Mouse (Mus musculus) heart, embryonic 10.5 days (tissue): ENCODE measurements around the gene Atg9a. TPM values are rescaled to one million over a fixed set of nuclear protein-coding genes. Genes with fewer than 3 reads are reported as not detected.
A peak's percentile ranks its signal among the peaks of the same experiment; 100 is the strongest.

Experiments used
- DNase-seq: peaks from one replicate; pipeline ENCODE4 v3.0.0-alpha.2; 2017; ENCODE audit warnings: low spot score
- H3K27ac ChIP-seq: fragments of 300-500 bp; sonication (generic); 2 replicates; pipeline ENCODE4 v1.5.1; 2016; ENCODE audit warnings: mild to moderate bottlenecking
- H3K27me3 ChIP-seq: fragments of 300-500 bp; sonication (generic); 2 replicates; pipeline ENCODE4 v1.6.1; 2016; ENCODE audit warnings: mild to moderate bottlenecking; ENCODE audit not compliant: poor library complexity, insufficient read depth, severe bottlenecking
- H3K36me3 ChIP-seq: fragments of 300-500 bp; sonication (generic); 2 replicates; pipeline ENCODE4 v1.6.1; 2016; ENCODE audit warnings: mild to moderate bottlenecking, moderate library complexity
- H3K4me1 ChIP-seq: fragments of 300-500 bp; sonication (generic); 2 replicates; pipeline ENCODE4 v1.6.1; 2016; ENCODE audit warnings: mild to moderate bottlenecking
- H3K4me3 ChIP-seq: fragments of 300-500 bp; sonication (generic); 2 replicates; pipeline ENCODE4 v1.5.1; 2016; ENCODE audit warnings: mild to moderate bottlenecking, moderate library complexity
- H3K9me3 ChIP-seq: fragments of 300-500 bp; sonication (generic); 2 replicates; pipeline ENCODE4 v1.6.1; 2016; ENCODE audit warnings: mild to moderate bottlenecking, moderate library complexity
- WGBS: fragments of 180-500 bp; shearing (Covaris S2); methylation state at CpG from one replicate; pipeline ENCODE4 v1.1.7; 2016; 5-methylcytosine and 5-hydroxymethylcytosine counted together
- polyA plus RNA-seq: library from polyadenylated mRNA; unstranded; fragments of >200 nt; fragmentation: Nextera tagmentation; extraction: Ambion mirVana; gene quantifications from 2 replicates; pipeline ENCODE4 v1.2.1, GENCODE M21; 2016

The Atg9a gene
- polyA plus RNA-seq, 1 experiment from 2014 or later = 27.5 TPM

DNA sequence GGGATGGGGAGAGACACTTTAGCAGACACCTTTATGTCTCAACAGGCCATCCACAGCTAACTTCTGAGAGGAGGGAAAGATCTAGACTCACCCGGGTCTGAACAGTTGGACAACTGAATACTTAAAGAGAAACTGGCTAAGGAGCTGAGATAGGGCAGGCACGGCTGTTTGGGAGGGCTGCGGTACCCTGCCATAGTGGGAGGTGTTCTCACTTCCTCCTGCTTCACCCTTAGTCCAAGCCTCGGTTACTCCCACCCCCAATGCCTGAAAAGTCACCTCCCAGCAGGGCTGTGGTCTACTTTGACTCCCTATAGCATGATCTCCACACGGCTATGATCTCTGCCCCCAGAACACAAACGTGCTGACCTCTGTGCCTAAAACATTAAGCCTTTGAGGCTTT, 31.5 kb upstream of the Atg9a start:
- H3K36me3 ChIP-seq = no peaks in the 10 kb centered on the region
- no peak overlapping the region for H3K27ac ChIP-seq
- peaks cover 34% of the 10 kb centered on the region for H3K27me3 ChIP-seq
- peaks cover 32% of the 10 kb centered on the region for H3K4me1 ChIP-seq
- H3K9me3 ChIP-seq = no peaks in the 10 kb centered on the region
- no peak for DNase-seq
- H3K4me3 ChIP-seq = no peak overlapping the region
- 61% methylated on average over 6 of the region's 6 CpGs for WGBS

DNA sequence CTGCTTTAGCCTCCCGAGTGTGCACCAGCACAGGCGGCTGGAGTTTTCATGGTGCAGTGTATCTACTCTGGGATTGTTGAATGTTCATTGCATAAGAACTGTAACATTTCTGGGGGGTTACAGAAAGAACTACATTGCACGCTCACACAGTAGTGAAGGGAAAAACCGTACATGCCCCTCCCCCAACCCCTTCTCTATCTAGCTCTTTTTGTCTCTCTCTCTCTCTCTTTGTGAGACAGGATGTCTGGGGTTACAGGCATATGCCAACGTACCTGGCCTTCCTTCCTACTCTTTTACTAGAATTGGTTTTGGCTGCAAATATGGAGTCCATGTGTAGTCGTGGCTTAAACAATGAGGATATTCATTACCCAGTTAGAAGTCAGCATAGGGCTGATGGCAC, 30.9 kb upstream of the Atg9a start:
- no peak for DNase-seq
- H3K27me3 ChIP-seq = peaks cover 40% of the 10 kb centered on the region
- H3K4me1 ChIP-seq = peaks cover 38% of the 10 kb centered on the region
- no peak overlapping the region for H3K27ac ChIP-seq
- WGBS = 74% methylated on average over 6 of the region's 6 CpGs
- H3K4me3 ChIP-seq = no peak overlapping the region
- H3K36me3 ChIP-seq = no peaks in the 10 kb centered on the region
- no peaks in the 10 kb centered on the region for H3K9me3 ChIP-seq

- H3K27me3 ChIP-seq = peaks cover 54% of the 10 kb centered on the region
- no peak overlapping the region for H3K4me3 ChIP-seq
- no peak for DNase-seq
- WGBS = 79% methylated on average over 3 of the region's 3 CpGs
- no peaks in the 10 kb centered on the region for H3K36me3 ChIP-seq
- H3K27ac ChIP-seq = no peak overlapping the region
- peaks cover 27% of the 10 kb centered on the region for H3K4me1 ChIP-seq
- no peaks in the 10 kb centered on the region for H3K9me3 ChIP-seq
Measured at GRCm38 (mm10) chr1:75221538-75221937, 29.5 kb upstream of the Atg9a start.

DNA sequence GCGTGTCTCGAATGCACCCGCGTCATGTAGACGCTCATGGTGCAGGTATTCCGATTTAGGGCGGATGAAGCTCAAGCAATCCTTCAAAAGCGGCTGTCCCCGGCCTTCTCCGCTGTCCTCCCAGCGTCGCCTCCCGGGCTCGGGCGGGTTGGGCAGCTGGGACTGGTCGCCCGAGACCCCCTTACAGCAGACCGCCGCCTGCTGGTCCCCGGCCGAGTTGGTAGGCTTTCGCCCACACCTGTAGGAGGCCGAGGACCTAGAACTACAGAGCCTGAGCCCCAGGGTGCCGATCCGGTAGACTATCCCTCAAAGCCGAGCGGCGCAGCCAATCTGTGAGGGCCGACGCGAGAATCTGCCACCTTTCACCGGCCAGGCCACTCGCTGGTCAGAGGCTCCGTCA, 27.5 kb upstream of the Atg9a start, which contains the start of gene Tuba4a:
TSS of gene Tuba4a (minus strand) at position 335 of the 400 bp plus-strand sequence.
- Histone ChIP-seq H3K36me3 (peaks cover 19% of the 10 kb centered on the region), H3K27ac (peak within 1 kb of the TSS; percentile 76), H3K9me3 (no peaks in the 10 kb centered on the region), H3K4me3 (peak within 1 kb of the TSS; percentile 72), H3K4me1 (peaks cover 22% of the 10 kb centered on the region), H3K27me3 (peaks cover 62% of the 10 kb centered on the region)
- peak; percentile 81 for DNase-seq
- under 1% methylated on average over 34 of the region's 34 CpGs for WGBS

- peak; percentile 92 for DNase-seq
- no peaks in the 10 kb centered on the region for H3K9me3 ChIP-seq
- peaks cover 22% of the 10 kb centered on the region for H3K4me1 ChIP-seq
- H3K4me3 ChIP-seq = peak overlapping the region; percentile 72
- H3K27ac ChIP-seq = peak overlapping the region; percentile 76
- peaks cover 23% of the 10 kb centered on the region for H3K36me3 ChIP-seq
- H3K27me3 ChIP-seq = peaks cover 62% of the 10 kb centered on the region
- under 1% methylated on average over 24 of the region's 24 CpGs for WGBS
Measured at GRCm38 (mm10) chr1:75219078-75219477, 27.1 kb upstream of the Atg9a start.

- Histone ChIP-seq H3K36me3 (peaks cover 30% of the 10 kb centered on the region), H3K4me1 (peaks cover 22% of the 10 kb centered on the region), H3K27ac (peak overlapping the region; percentile 76), H3K4me3 (peak overlapping the region; percentile 72), H3K9me3 (no peaks in the 10 kb centered on the region), H3K27me3 (peaks cover 62% of the 10 kb centered on the region)
- no peak for DNase-seq
- WGBS = 2% methylated on average over 38 of the region's 38 CpGs
Measured at GRCm38 (mm10) chr1:75218227-75219001, 26.4 kb upstream of the Atg9a start.

GRCm38 (mm10) chr1:75217893-75218226, 25.9 kb upstream of the Atg9a start:
- H3K4me3 ChIP-seq = peak overlapping the region; percentile 72
- no peaks in the 10 kb centered on the region for H3K9me3 ChIP-seq
- H3K27me3 ChIP-seq = peaks cover 62% of the 10 kb centered on the region
- H3K4me1 ChIP-seq = peaks cover 26% of the 10 kb centered on the region
- peaks cover 36% of the 10 kb centered on the region for H3K36me3 ChIP-seq
- H3K27ac ChIP-seq = no peak overlapping the region; the same call in 1 of the 2 replicates
- WGBS = 2% methylated on average over 6 of the region's 6 CpGs
- no peak for DNase-seq

DNA sequence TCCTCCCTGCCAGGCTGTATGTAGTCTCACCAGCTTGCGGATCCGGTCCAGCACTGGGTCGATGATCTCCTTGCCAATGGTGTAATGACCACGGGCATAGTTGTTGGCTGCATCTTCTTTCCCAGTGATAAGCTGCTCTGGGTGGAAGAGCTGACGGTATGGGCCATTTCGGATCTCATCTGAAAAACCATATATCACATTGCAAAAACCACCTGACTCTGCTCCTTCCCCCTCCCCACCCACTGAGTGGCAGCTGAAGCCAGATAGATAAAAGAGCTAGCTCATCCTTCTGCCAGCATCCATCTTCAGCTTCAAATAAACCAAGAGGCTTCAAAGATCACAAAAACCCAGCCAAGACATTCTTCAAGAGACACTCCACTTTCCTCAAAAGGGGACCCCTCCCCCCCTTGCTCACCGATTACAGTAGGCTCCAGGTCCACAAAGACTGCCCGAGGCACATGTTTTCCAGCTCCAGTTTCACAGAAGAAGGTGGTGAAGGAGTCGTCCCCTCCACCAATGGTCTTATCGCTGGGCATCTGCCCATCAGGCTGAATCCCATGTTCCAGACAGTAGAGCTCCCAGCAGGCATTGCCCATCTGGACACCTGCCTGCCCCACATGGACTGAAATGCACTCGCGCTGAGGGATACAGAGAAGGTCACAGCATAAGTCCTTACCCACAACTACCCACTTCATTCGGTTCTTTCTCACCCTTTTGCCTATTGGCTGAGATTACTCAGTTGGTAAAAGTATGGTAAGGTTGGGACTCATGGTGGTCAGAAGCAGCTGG, 25.0 kb upstream of the Atg9a start:
- Histone ChIP-seq H3K9me3 (no peaks in the 10 kb centered on the region), H3K27ac (no peak overlapping the region), H3K4me1 (peaks cover 35% of the 10 kb centered on the region), H3K4me3 (peak overlapping the region; percentile 6; the same call in 1 of the 2 replicates), H3K36me3 (peaks cover 44% of the 10 kb centered on the region), H3K27me3 (peaks cover 62% of the 10 kb centered on the region)
- no peak for DNase-seq
- WGBS = 70% methylated on average over 13 of the region's 13 CpGs

- Histone ChIP-seq H3K4me1 (peaks cover 43% of the 10 kb centered on the region), H3K27me3 (peaks cover 50% of the 10 kb centered on the region), H3K36me3 (peaks cover 48% of the 10 kb centered on the region), H3K9me3 (no peaks in the 10 kb centered on the region), H3K4me3 (no peak overlapping the region), H3K27ac (no peak overlapping the region)
- no peak for DNase-seq
- 88% methylated on average over 9 of the region's 9 CpGs for WGBS
Measured at GRCm38 (mm10) chr1:75215785-75216184, 23.8 kb upstream of the Atg9a start.

DNA sequence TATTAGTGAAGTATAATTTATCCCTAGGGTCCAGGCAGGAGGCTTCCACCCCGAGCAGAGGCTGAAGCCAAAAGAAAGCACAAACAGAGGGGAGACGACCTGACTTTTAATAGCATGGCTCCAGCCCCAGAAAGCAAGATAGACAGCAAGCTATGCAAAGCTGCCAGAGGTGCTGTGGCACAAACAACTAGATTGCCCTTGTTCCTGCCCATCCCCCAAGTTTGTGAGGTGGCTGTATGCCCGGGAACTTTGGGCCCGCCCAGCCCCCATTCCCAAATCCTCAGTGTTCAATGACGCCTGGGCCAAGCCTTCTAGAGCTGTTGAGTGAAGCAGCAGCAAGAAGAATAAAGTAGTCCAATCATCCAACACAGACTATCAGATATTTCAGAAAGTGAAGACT, 22.9 kb upstream of the Atg9a start:
- H3K4me3 ChIP-seq = no peak overlapping the region
- H3K4me1 ChIP-seq = peaks cover 48% of the 10 kb centered on the region
- WGBS = 79% methylated on average over 5 of the region's 5 CpGs

DNA sequence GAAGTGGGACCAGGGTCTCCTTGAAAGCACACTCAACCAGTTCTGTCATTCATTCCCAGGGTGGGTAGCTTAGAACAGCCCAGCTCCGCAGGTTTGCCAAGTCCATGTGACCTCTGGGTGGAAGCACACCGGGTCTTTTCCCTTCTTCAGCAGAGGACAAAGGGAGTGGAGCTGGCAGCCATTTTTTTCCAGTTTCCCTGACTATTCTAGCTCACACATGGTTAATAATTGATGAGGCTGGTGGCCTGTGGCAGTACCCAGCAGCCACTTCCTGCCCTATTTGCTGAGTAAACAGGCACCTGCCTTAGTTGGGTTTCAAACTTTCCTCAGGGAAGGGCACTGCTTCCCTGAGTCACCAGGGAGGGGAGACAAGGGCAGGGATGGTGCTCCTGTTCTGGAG, 22.4 kb upstream of the Atg9a start:
- Histone ChIP-seq H3K4me1 (peaks cover 48% of the 10 kb centered on the region), H3K27me3 (peaks cover 42% of the 10 kb centered on the region), H3K27ac (no peak overlapping the region), H3K4me3 (no peak overlapping the region), H3K36me3 (peaks cover 48% of the 10 kb centered on the region), H3K9me3 (no peaks in the 10 kb centered on the region)
- WGBS = 64% methylated on average over 2 of the region's 2 CpGs
- DNase-seq = no peak

More for the DNA sequence above, 22.9 kb upstream of the Atg9a start:
- peaks cover 48% of the 10 kb centered on the region for H3K36me3 ChIP-seq
- no peak for DNase-seq
- peaks cover 42% of the 10 kb centered on the region for H3K27me3 ChIP-seq
- no peak overlapping the region for H3K27ac ChIP-seq
- no peaks in the 10 kb centered on the region for H3K9me3 ChIP-seq

DNA sequence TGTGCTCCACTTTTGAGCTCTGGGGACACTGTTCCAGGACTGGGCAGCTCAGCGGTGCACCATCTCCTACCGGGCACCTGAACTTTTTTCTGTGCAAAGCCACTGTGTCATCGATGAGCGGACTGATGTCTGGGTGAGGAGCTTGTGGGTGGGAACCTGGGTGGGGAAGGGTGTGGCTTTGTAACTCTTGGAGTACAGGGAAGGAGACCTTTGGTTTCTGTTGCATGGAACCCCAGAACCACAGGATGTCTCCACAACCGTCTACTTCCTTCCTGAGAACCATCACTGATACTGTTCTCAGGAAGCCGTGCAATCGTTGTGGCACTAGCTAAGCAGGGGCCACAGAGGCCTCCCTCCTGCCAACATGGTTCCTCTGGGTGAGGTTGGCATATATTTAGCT, 21.1 kb upstream of the Atg9a start:
- Histone ChIP-seq H3K4me1 (peaks cover 41% of the 10 kb centered on the region), H3K36me3 (peaks cover 48% of the 10 kb centered on the region), H3K9me3 (no peaks in the 10 kb centered on the region), H3K4me3 (no peak overlapping the region), H3K27me3 (peaks cover 41% of the 10 kb centered on the region), H3K27ac (no peak overlapping the region)
- no peak for DNase-seq
- 83% methylated on average over 7 of the region's 7 CpGs for WGBS

- Histone ChIP-seq H3K27ac (no peak overlapping the region), H3K36me3 (peaks cover 48% of the 10 kb centered on the region), H3K27me3 (peaks cover 36% of the 10 kb centered on the region), H3K4me3 (no peak overlapping the region; the same call in 1 of the 2 replicates), H3K4me1 (peaks cover 37% of the 10 kb centered on the region), H3K9me3 (no peaks in the 10 kb centered on the region)
- WGBS = 75% methylated on average over 4 of the region's 4 CpGs
- DNase-seq = no peak
Measured at GRCm38 (mm10) chr1:75212542-75212941, 20.5 kb upstream of the Atg9a start.
